Mouse (Mus musculus) lung, embryonic 14.5 days (tissue): ENCODE measurements around the gene Cda. TPM values are rescaled to one million over a fixed set of nuclear protein-coding genes. Genes with fewer than 3 reads are reported as not detected.

Experiments
- ATAC-seq: fragments of 200-750 bp; cut with Nextera tagmentation; 2 replicates; pipeline ENCODE4 v1.8.0; 2017; ENCODE audit warnings: mild to moderate bottlenecking, moderate TSS enrichment, moderate library complexity; ENCODE audit not compliant: insufficient read depth
- DNase-seq: peaks from one replicate; pipeline ENCODE4 v3.0.0-alpha.2; 2015
- H3K27ac ChIP-seq: fragments of 300-500 bp; sonication (generic); 2 replicates; pipeline ENCODE4 v1.5.1; 2014; ENCODE audit warnings: low read depth, mild to moderate bottlenecking, moderate library complexity
- H3K27me3 ChIP-seq: fragments of 300-500 bp; sonication (generic); 2 replicates; pipeline ENCODE4 v1.6.1; 2014; ENCODE audit warnings: low read length, control low read depth; ENCODE audit not compliant: insufficient read depth
- H3K36me3 ChIP-seq: fragments of 300-500 bp; sonication (generic); 2 replicates; pipeline ENCODE4 v1.6.1; 2014; ENCODE audit warnings: control low read depth; ENCODE audit not compliant: insufficient read depth
- H3K4me1 ChIP-seq: fragments of 300-500 bp; sonication (generic); 2 replicates; pipeline ENCODE4 v1.6.1; 2014; ENCODE audit warnings: antibody characterized with exemption, control low read depth; ENCODE audit not compliant: insufficient read depth
- H3K4me2 ChIP-seq: fragments of 300-500 bp; sonication (generic); 2 replicates; pipeline ENCODE4 v1.6.1; 2014; ENCODE audit warnings: mild to moderate bottlenecking
- H3K4me3 ChIP-seq: fragments of 300-500 bp; sonication (generic); 2 replicates; pipeline ENCODE4 v1.5.1; 2014; ENCODE audit warnings: low read depth, low read length
- H3K9ac ChIP-seq: fragments of 300-500 bp; sonication (generic); 2 replicates; pipeline ENCODE4 v1.6.1; 2014
- H3K9me3 ChIP-seq: fragments of 300-500 bp; sonication (generic); 2 replicates; pipeline ENCODE4 v1.6.1; 2016; ENCODE audit warnings: low read depth, low read length, control low read depth
- CTCF ChIP-seq: IDR thresholded peaks from 2 replicates; pipeline ENCODE4 v1.5.1; 2016; ENCODE audit warnings: antibody characterized with exemption, low read depth
- WGBS: fragments of 180-500 bp; shearing (Covaris S2); extraction: QIAGEN DNeasy Blood & Tissue Kit; methylation state at CpG from one replicate; pipeline ENCODE4 v1.1.7; 2014; 5-methylcytosine and 5-hydroxymethylcytosine counted together
- polyA plus RNA-seq: library from polyadenylated mRNA; unstranded; fragments of >200 nt; fragmentation: Nextera tagmentation; extraction: Ambion mirVana; gene quantifications from 2 replicates; pipeline ENCODE4 v1.2.1, GENCODE M21; 2014

Cda gene
- polyA plus RNA-seq, 1 experiment from 2014 or later: 24.1 TPM

DNA sequence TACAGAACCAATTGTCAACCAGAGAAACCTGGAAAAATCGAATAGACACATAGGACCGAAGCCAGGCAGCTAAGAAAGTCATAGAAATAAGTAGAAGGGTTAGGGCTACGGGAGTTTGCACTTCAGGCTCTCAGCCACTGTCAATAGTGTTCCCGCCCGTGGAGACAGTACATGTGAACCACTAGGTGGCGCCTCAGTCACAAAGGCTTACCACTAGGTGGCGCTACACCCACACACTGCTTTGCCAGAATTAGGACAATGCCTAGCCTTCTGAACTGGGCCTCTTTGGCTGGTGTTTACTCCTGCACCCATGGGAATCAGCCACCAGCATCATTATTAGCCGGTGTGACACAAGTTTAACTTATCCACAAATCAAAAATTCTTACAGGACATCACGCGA, 48.3 kb downstream of the Cda start:
- Histone ChIP-seq H3K27ac (no peak overlapping the region), H3K36me3 (peaks cover 23% of the 10 kb centered on the region; the same call in 1 of the 2 replicates), H3K4me2 (no peak overlapping the region), H3K4me1 (no peaks in the 10 kb centered on the region), H3K27me3 (no peaks in the 10 kb centered on the region), H3K9ac (no peak overlapping the region), H3K4me3 (no peak overlapping the region), H3K9me3 (no peaks in the 10 kb centered on the region)
- WGBS: 30% methylated on average over 10 of the region's 10 CpGs
- ATAC-seq (peak; percentile 32; the same call in 1 of the 2 replicates), DNase-seq (peak; percentile 91)
- peak; percentile 100 for TF ChIP-seq CTCF

DNA sequence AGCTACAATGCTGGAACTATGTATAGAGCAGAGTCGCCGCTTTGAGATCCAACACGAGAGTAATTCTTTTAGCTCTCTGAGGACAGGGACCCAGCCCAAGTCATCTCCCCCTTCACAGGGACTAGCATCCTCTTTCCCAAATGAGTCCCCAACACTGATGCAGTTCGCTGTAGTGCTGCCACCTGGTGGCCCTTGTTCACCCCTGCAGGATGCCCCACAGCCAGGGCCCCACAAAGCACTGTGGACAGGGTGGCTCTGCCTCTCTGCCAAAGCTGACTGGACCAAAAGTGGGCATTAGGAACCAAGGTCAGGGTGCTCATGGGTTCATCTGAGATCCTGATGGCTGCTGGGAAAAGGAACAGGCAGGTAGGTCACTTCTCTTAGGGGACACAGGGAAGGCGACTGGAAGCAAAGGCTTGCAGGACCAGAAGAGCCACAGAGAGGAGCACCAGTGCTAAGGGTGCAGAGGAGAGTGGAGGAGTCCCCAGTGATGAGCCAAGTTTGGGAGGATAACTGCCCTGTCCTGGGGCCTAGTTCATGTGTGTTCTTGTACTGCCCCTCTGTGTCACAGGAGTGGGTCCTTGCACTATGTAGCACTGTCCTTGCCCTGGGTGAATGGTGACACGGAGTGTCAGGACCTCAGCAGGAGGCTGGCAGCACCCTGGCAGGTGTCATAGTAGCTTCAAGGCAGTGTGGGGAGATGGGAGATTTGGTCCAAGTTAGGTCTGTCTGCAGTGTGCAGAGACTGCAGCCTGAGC, 49.1 kb downstream of the Cda start:
- Histone ChIP-seq H3K27me3 (no peaks in the 10 kb centered on the region), H3K36me3 (peaks cover 31% of the 10 kb centered on the region), H3K27ac (no peak overlapping the region), H3K4me2 (no peak overlapping the region), H3K9ac (no peak overlapping the region), H3K4me1 (no peaks in the 10 kb centered on the region), H3K4me3 (no peak overlapping the region), H3K9me3 (no peaks in the 10 kb centered on the region)
- DNase-seq (peak; percentile 78), ATAC-seq (peak; percentile 59)
- peak; percentile 87 for TF ChIP-seq CTCF
- 51% methylated on average over 6 of the region's 6 CpGs for WGBS

DNA sequence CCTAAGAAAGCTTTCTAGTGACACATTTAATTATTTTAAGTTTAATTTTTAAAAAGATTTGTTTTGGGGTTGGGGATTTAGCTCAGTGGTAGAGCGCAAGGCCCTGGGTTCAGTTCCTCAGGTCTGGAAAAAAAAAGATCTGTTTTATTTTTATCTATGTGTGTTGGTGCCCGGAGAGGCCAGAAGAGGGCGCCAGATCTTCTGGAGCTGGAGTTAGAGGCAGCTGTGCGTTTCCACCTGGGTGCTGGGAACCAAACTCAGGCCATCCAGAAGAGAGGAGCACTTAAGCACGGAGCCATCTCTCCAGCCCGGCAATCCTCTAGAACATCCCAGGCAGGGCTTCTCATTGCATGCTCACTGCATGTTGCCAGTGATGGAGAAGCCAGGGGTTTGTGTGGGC, 51.4 kb downstream of the Cda start:
- Histone ChIP-seq H3K27ac (no peak overlapping the region), H3K9ac (no peak overlapping the region), H3K4me2 (no peak overlapping the region), H3K4me1 (no peaks in the 10 kb centered on the region), H3K27me3 (no peaks in the 10 kb centered on the region), H3K4me3 (no peak overlapping the region), H3K9me3 (no peaks in the 10 kb centered on the region), H3K36me3 (peaks cover 54% of the 10 kb centered on the region)
- WGBS: 89% methylated on average over 6 of the region's 6 CpGs
- peak; percentile 22; the same call in 1 of the 2 replicates for TF ChIP-seq CTCF
- no peak for ATAC-seq
- DNase-seq: no peak

DNA sequence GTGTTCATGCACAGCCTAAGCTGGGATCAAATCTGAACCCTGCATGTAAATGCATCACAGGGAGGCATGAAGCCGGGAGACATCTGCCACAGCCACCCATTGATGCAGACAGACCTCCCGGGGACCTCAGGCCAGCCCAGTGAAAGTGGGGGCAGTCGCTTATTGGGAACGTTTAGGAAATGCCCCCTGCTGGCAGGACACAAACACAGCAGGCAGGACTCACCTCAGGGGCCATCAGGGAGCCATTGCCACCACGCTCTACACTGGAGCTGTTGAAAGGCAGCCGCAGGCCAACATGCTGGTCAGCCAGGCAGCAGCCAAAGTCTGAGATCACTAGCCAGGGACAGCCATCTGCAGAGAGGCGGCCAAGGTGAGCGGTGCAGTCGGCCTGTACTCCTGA, 52.0 kb downstream of the Cda start:
- Histone ChIP-seq H3K9me3 (no peaks in the 10 kb centered on the region), H3K4me1 (no peaks in the 10 kb centered on the region), H3K4me2 (no peak overlapping the region), H3K9ac (no peak overlapping the region), H3K4me3 (no peak overlapping the region), H3K27me3 (no peaks in the 10 kb centered on the region), H3K27ac (no peak overlapping the region), H3K36me3 (peaks cover 60% of the 10 kb centered on the region)
- peak; percentile 70 for TF ChIP-seq CTCF
- 69% methylated on average over 9 of the region's 9 CpGs for WGBS
- no peak for ATAC-seq
- peak; percentile 50 for DNase-seq

DNA sequence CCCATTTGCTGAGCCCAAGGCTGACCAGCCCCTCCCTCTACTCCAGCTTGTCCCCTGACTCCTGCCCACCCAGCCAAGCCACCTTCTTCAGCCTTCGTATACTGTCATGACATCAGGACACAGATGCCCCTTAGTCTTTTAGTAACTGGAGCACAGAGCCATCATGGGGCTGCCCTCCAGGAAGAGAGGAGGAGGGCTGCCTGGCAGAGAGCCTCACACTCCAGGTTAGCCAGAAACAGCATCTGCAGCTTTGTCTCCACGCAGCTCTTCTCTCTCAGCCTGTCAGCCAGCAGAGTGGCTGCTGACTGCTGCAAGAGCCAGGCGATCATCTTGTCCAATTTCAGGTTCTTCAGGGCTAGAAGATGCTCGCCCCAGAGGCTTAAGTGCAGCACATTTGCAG, 54.0 kb downstream of the Cda start:
- no peak overlapping the region for H3K9ac ChIP-seq
- no peak overlapping the region for H3K4me3 ChIP-seq
- TF ChIP-seq CTCF: no peak
- no peaks in the 10 kb centered on the region for H3K4me1 ChIP-seq
- H3K9me3 ChIP-seq: no peaks in the 10 kb centered on the region
- no peak for ATAC-seq
- DNase-seq: no peak
- no peaks in the 10 kb centered on the region for H3K27me3 ChIP-seq
- 87% methylated on average over 4 of the region's 4 CpGs for WGBS
- peaks cover 78% of the 10 kb centered on the region for H3K36me3 ChIP-seq
- no peak overlapping the region for H3K4me2 ChIP-seq
- no peak overlapping the region for H3K27ac ChIP-seq

DNA sequence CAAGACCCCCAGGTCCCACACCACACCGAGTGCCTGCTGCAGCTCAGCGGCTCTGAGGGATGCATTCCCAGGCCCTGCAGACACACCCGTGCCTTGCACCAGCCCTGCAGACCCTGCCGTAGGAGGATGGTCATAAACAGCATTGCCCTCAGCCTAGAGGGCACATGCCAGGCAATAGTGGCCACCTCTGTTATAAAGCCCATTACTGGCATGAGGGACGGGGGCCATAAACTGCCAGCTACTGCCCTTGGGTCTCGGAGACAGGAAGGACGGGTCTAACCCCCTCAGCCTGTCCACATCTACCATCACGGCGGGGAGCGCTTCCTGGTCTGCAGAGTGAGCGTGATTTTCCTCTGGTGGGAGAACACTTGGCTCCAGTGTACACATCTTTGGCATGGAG, 54.8 kb downstream of the Cda start:
- no peaks in the 10 kb centered on the region for H3K27me3 ChIP-seq
- no peak for TF ChIP-seq CTCF
- no peak overlapping the region for H3K9ac ChIP-seq
- H3K4me1 ChIP-seq: no peaks in the 10 kb centered on the region
- no peak for DNase-seq
- no peak for ATAC-seq
- H3K9me3 ChIP-seq: no peaks in the 10 kb centered on the region
- H3K27ac ChIP-seq: no peak overlapping the region
- peaks cover 86% of the 10 kb centered on the region for H3K36me3 ChIP-seq
- no peak overlapping the region for H3K4me2 ChIP-seq
- 90% methylated on average over 11 of the region's 11 CpGs for WGBS
- H3K4me3 ChIP-seq: no peak overlapping the region

DNA sequence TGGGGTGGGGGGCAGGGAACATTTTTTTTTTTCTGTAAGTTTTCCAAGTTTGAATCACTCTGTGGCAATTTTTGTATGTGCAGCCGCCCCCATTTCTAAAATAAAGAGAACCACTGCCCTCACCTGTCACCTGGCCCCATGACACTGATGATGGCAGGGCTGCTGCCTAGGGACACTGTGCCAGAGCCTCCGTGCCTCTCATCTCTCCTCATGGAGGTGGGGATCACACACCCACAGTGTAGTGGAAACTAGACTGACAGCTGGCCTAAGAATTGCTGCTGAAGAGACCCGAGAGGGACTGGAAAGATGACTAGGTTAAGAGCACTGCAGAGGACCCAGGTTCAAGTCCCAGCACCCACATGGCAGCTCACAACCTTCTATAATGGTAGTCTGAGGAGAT, 55.7 kb downstream of the Cda start:
- H3K27ac ChIP-seq: no peak overlapping the region
- 95% methylated on average over 3 of the region's 3 CpGs for WGBS
- H3K4me1 ChIP-seq: no peaks in the 10 kb centered on the region
- no peak overlapping the region for H3K9ac ChIP-seq
- no peaks in the 10 kb centered on the region for H3K9me3 ChIP-seq
- H3K4me3 ChIP-seq: no peak overlapping the region
- DNase-seq (no peak), ATAC-seq (no peak)
- H3K27me3 ChIP-seq: no peaks in the 10 kb centered on the region
- H3K4me2 ChIP-seq: no peak overlapping the region
- H3K36me3 ChIP-seq: peaks cover 88% of the 10 kb centered on the region
- TF ChIP-seq CTCF: no peak
